Comparison of ENCODE assay signal across 41 mouse cellular contexts in the genomic region with DNA sequence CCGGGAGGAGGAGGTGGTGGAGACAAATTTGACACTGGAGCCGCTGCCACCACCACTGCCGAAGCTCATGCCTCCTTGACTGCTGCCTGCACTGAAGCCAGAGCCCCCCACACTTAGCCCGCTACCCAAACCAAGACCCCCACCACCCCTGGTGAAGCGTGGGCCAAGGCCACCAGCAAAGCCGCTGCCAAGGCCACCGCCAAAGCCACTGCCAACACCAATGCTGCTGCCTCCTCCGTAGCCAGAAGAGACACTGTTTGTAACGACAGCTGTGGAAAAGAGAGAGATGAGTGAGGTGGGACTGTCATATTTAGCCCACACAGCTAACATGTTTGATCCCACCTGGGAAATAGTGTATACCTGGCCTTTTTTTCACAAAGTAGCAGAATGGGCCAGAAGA. TPM values are rescaled to one million over a fixed set of nuclear protein-coding genes. Genes with fewer than 3 reads are reported as not detected.
"Had no signal": no experiment of that assay in that cellular context is flagged by ENCODE, and none has a peak within 500 bp of the region (broad histone marks: within the 10 kb centered on the region; RNA-seq: fewer than 3 reads in every experiment).

No protein-coding gene starts in this region.

- H3K9ac ChIP-seq: forebrain, embryonic 15.5 days; forebrain, postnatal 0 days; heart, embryonic 13.5 days; heart, embryonic 15.5 days; hindbrain, embryonic 13.5 days; hindbrain, embryonic 15.5 days; intestine, embryonic 15.5 days; kidney, embryonic 15.5 days; limb, embryonic 12.5 days had no signal

- H3K4me3 ChIP-seq: forebrain, embryonic 15.5 days; heart, embryonic 13.5 days; heart, embryonic 15.5 days; hindbrain, embryonic 13.5 days; hindbrain, embryonic 15.5 days; intestine, embryonic 15.5 days; kidney, embryonic 15.5 days; limb, embryonic 12.5 days had no signal

- H3K4me2 ChIP-seq: forebrain, embryonic 15.5 days; heart, embryonic 11.5 days; heart, embryonic 13.5 days; heart, embryonic 15.5 days; hindbrain, embryonic 13.5 days; hindbrain, embryonic 15.5 days; intestine, embryonic 15.5 days; kidney, embryonic 15.5 days; limb, embryonic 12.5 days had no signal

- H3K27ac ChIP-seq: forebrain, embryonic 15.5 days; heart, embryonic 13.5 days; heart, embryonic 15.5 days; hindbrain, embryonic 13.5 days; hindbrain, embryonic 15.5 days; hindbrain, postnatal 0 days; intestine, embryonic 15.5 days; kidney, embryonic 15.5 days; kidney, postnatal 0 days; limb, embryonic 12.5 days had no signal

- ATAC-seq: forebrain, embryonic 15.5 days; forebrain, postnatal 0 days; hindbrain, postnatal 0 days; intestine, embryonic 15.5 days had no signal

- DNase-seq: forebrain, postnatal 0 days; gastrocnemius, postnatal 14 days; gastrocnemius, postnatal 36 days; heart, adult 18-20 months; heart, postnatal 36 days; kidney, adult 11 months; kidney, adult 2 months; kidney, adult 9 months; kidney, postnatal 14 days; kidney, postnatal 36 days; layer of hippocampus, adult 9-11 months; layer of hippocampus, postnatal 36 days; left cerebral cortex, postnatal 4 days; liver had no signal

- H3K36me3 ChIP-seq: forebrain, embryonic 15.5 days; heart, embryonic 13.5 days; heart, embryonic 15.5 days; hindbrain, embryonic 13.5 days; hindbrain, embryonic 15.5 days; intestine, embryonic 15.5 days; kidney, embryonic 15.5 days; limb, embryonic 12.5 days had no signal

- H3K9me3 ChIP-seq: forebrain, embryonic 15.5 days; heart, embryonic 13.5 days; heart, embryonic 15.5 days; hindbrain, embryonic 13.5 days; hindbrain, embryonic 15.5 days; intestine, embryonic 15.5 days; kidney, embryonic 15.5 days; limb, embryonic 12.5 days had no signal

- H3K4me1 ChIP-seq: forebrain, embryonic 15.5 days; heart, embryonic 13.5 days; heart, embryonic 15.5 days; hindbrain, embryonic 13.5 days; hindbrain, embryonic 15.5 days; intestine, embryonic 15.5 days; kidney, embryonic 15.5 days; limb, embryonic 12.5 days had no signal

- H3K27me3 ChIP-seq: forebrain, embryonic 15.5 days; hindbrain, embryonic 13.5 days; hindbrain, embryonic 15.5 days; intestine, embryonic 15.5 days; kidney, embryonic 15.5 days had no signal

RNA-seq across cellular contexts. Expression of a gene that starts 5.2 kb away (rescaled TPM):
- total RNA-seq: forebrain, postnatal 0 days; gastrocnemius, adult 8-10 months; gastrocnemius, postnatal 14 days; heart, postnatal 36 days; hematopoietic stem cell, adult 5-6 weeks; hindbrain, postnatal 0 days; left cerebral cortex, adult 18-20 months; left cerebral cortex, adult 8-10 months; left cerebral cortex, postnatal 10 days; left cerebral cortex, postnatal 25 days; left cerebral cortex, postnatal 4 days had no signal
- polyA plus RNA-seq: forebrain, postnatal 0 days; heart, postnatal 0 days had no signal

RNA-seq across cellular contexts. Expression of a gene that starts 13.3 kb away (rescaled TPM):
- total RNA-seq: forebrain, postnatal 0 days; gastrocnemius, adult 18-20 months; gastrocnemius, adult 8-10 months; gastrocnemius, postnatal 14 days; gastrocnemius, postnatal 36 days; heart, adult 18-20 months; heart, adult 8-10 months; heart, postnatal 36 days; hematopoietic stem cell, adult 5-6 weeks; hindbrain, postnatal 0 days; layer of hippocampus, adult 18-20 months; layer of hippocampus, adult 8-10 months; layer of hippocampus, postnatal 14 days; layer of hippocampus, postnatal 36 days; left cerebral cortex, adult 18-20 months; left cerebral cortex, adult 8-10 months; left cerebral cortex, postnatal 10 days; left cerebral cortex, postnatal 25 days; left cerebral cortex, postnatal 4 days had no signal
- polyA plus RNA-seq: forebrain, embryonic 15.5 days; forebrain, postnatal 0 days; gonadal fat pad, adult 2 months; heart, embryonic 11.5 days; heart, embryonic 13.5 days; heart, postnatal 0 days; hindbrain, embryonic 11.5 days; hindbrain, embryonic 13.5 days; kidney, adult 2 months; kidney, postnatal 0 days; large intestine, adult 2 months had no signal

RNA-seq across cellular contexts. Expression of a gene that starts 27.4 kb away (rescaled TPM):
- total RNA-seq: forebrain, postnatal 0 days; gastrocnemius, adult 18-20 months; gastrocnemius, adult 8-10 months; gastrocnemius, postnatal 14 days; gastrocnemius, postnatal 36 days; heart, adult 18-20 months; heart, adult 8-10 months; heart, postnatal 36 days; hematopoietic stem cell, adult 5-6 weeks; hindbrain, postnatal 0 days; layer of hippocampus, adult 18-20 months; layer of hippocampus, adult 8-10 months; layer of hippocampus, postnatal 14 days; layer of hippocampus, postnatal 36 days; left cerebral cortex, adult 18-20 months; left cerebral cortex, adult 8-10 months; left cerebral cortex, postnatal 10 days; left cerebral cortex, postnatal 25 days; left cerebral cortex, postnatal 4 days had no signal
- polyA plus RNA-seq: forebrain, embryonic 15.5 days; forebrain, postnatal 0 days; gonadal fat pad, adult 2 months; heart, embryonic 11.5 days; heart, embryonic 13.5 days; heart, embryonic 15.5 days; hindbrain, embryonic 11.5 days; hindbrain, embryonic 13.5 days; hindbrain, embryonic 15.5 days; hindbrain, postnatal 0 days; intestine, embryonic 15.5 days; kidney, adult 2 months; kidney, embryonic 15.5 days; kidney, postnatal 0 days; large intestine, adult 2 months; limb, embryonic 12.5 days; limb, embryonic 14.5 days had no signal

RNA-seq across cellular contexts. Expression of a gene that starts 35.5 kb away (rescaled TPM):
- total RNA-seq: gastrocnemius, adult 8-10 months; gastrocnemius, postnatal 14 days; gastrocnemius, postnatal 36 days; heart, adult 18-20 months; heart, adult 8-10 months; heart, postnatal 36 days; hematopoietic stem cell, adult 5-6 weeks; layer of hippocampus, adult 18-20 months; layer of hippocampus, adult 8-10 months; layer of hippocampus, postnatal 14 days; layer of hippocampus, postnatal 36 days; left cerebral cortex, adult 18-20 months; left cerebral cortex, adult 8-10 months; left cerebral cortex, postnatal 10 days; left cerebral cortex, postnatal 25 days; left cerebral cortex, postnatal 4 days had no signal
- polyA plus RNA-seq: forebrain, embryonic 15.5 days; forebrain, postnatal 0 days; heart, embryonic 11.5 days; heart, embryonic 13.5 days; heart, embryonic 15.5 days; heart, postnatal 0 days; hindbrain, embryonic 11.5 days; intestine, embryonic 15.5 days; kidney, adult 2 months; kidney, embryonic 15.5 days; kidney, postnatal 0 days; large intestine, adult 2 months; limb, embryonic 12.5 days had no signal
